Mouse (Mus musculus): ENCODE data around the gene Rabgap1l. TPM values are rescaled to one million over a fixed set of nuclear protein-coding genes. Genes with fewer than 3 reads are reported as not detected.
"Not testable (repeated sequence)": the region's sequence is repeated elsewhere in the genome, so short reads cannot be mapped to it uniquely, and the experiment has no call there.

Gene Rabgap1l
- polyA plus RNA-seq, 1 experiment from 2014 or later, result 10.1 TPM

GRCm38 (mm10) chr1:160297701-160298100 is 495.3 kb downstream of the Rabgap1l start:
- Histone ChIP-seq H3K4me1 (no peaks in the 10 kb centered on the region), H3K9me3 (replicated peaks) (no peaks in the 10 kb centered on the region), H3K4me3 (replicated peaks) (no peak overlapping the region), H3K36me3 (no peaks in the 10 kb centered on the region), H3K27me3 (no peaks in the 10 kb centered on the region), H3K9ac (no peak overlapping the region), H3K4me2 (no peak overlapping the region), H3K27ac (no peak overlapping the region)
- no peak for ATAC-seq (replicated peaks; ENCODE audit: low FRiP score)
- 83% methylated on average over 3 of the region's 3 CpGs for WGBS

DNA sequence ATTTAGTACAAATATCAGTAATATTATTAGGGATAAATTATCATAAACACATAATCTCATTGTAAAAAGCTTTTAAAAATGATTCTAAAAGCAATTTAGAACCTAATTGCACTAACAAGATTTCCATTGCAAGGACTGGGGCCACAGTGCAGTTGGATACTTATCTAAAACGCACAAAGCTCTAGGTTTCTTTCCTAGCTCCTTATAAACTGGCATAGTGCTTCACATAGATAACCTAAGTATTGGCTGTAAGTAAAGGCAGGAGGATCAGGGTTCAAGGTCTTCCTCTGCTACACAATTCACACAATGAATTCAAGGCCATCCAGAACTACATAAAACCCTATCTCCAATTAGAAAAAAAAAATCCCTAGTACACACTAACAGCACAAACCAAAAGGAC is 497.7 kb downstream of the Rabgap1l start:
- no peaks in the 10 kb centered on the region for H3K9me3 ChIP-seq (replicated peaks)
- no peak overlapping the region for H3K4me3 ChIP-seq (replicated peaks)
- H3K9ac ChIP-seq, result no peak overlapping the region
- H3K4me2 ChIP-seq, result no peak overlapping the region
- H3K4me1 ChIP-seq, result no peaks in the 10 kb centered on the region
- H3K27ac ChIP-seq, result no peak overlapping the region
- no peaks in the 10 kb centered on the region for H3K36me3 ChIP-seq
- no peak for ATAC-seq (replicated peaks; ENCODE audit: low FRiP score)
- no peaks in the 10 kb centered on the region for H3K27me3 ChIP-seq
- WGBS, result 79% methylated on average over 1 of the region's 1 CpGs

DNA sequence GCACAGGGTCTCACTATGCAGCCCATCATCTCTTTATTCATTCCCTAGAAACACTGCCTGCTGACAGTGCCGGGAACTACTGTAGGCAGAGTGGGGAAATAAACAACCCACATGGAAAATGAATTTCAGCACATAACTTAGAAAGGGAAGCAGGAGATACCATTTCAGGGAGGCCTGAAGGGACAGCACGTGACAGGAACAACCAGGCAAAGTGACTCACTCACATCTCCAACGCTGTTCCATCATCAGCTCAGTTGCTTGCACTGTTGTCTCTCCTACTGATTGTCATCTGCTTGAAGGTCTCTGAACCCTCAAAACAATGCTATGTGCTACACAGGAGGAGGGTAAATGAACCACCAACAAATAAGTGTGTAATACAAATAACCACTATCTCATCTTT is 499.5 kb downstream of the Rabgap1l start:
- Histone ChIP-seq H3K27ac (no peak overlapping the region), H3K36me3 (no peaks in the 10 kb centered on the region), H3K4me2 (no peak overlapping the region), H3K4me3 (replicated peaks) (no peak overlapping the region), H3K27me3 (no peaks in the 10 kb centered on the region), H3K4me1 (no peaks in the 10 kb centered on the region), H3K9ac (no peak overlapping the region), H3K9me3 (replicated peaks) (no peaks in the 10 kb centered on the region)
- WGBS, result 82% methylated on average over 3 of the region's 3 CpGs
- ATAC-seq (replicated peaks; ENCODE audit: low FRiP score), result no peak

GRCm38 (mm10) chr1:160292058-160292457 is 501.0 kb downstream of the Rabgap1l start:
- no peak overlapping the region for H3K27ac ChIP-seq
- H3K9me3 ChIP-seq (replicated peaks), result no peaks in the 10 kb centered on the region
- no peak for ATAC-seq (replicated peaks; ENCODE audit: low FRiP score)
- H3K36me3 ChIP-seq, result no peaks in the 10 kb centered on the region
- H3K4me1 ChIP-seq, result no peaks in the 10 kb centered on the region
- H3K9ac ChIP-seq, result no peak overlapping the region
- WGBS, result 92% methylated on average over 2 of the region's 2 CpGs
- H3K4me2 ChIP-seq, result no peak overlapping the region
- no peaks in the 10 kb centered on the region for H3K27me3 ChIP-seq
- no peak overlapping the region for H3K4me3 ChIP-seq (replicated peaks)

- H3K4me2 ChIP-seq, result no peak overlapping the region
- H3K4me1 ChIP-seq, result 0 out of 2 replicates have a peak, but pooled peaks cover 3% of the 10 kb centered on the region
- ATAC-seq (replicated peaks; ENCODE audit: low FRiP score), result no peak
- H3K9me3 ChIP-seq (replicated peaks), result no peaks in the 10 kb centered on the region
- H3K9ac ChIP-seq, result no peak overlapping the region
- no peaks in the 10 kb centered on the region for H3K27me3 ChIP-seq
- H3K27ac ChIP-seq, result no peak overlapping the region
- H3K4me3 ChIP-seq (replicated peaks), result no peak overlapping the region
- H3K36me3 ChIP-seq, result no peaks in the 10 kb centered on the region
- 73% methylated on average over 9 of the region's 9 CpGs for WGBS
Measured at GRCm38 (mm10) chr1:160290242-160290641, 502.8 kb downstream of the Rabgap1l start.

DNA sequence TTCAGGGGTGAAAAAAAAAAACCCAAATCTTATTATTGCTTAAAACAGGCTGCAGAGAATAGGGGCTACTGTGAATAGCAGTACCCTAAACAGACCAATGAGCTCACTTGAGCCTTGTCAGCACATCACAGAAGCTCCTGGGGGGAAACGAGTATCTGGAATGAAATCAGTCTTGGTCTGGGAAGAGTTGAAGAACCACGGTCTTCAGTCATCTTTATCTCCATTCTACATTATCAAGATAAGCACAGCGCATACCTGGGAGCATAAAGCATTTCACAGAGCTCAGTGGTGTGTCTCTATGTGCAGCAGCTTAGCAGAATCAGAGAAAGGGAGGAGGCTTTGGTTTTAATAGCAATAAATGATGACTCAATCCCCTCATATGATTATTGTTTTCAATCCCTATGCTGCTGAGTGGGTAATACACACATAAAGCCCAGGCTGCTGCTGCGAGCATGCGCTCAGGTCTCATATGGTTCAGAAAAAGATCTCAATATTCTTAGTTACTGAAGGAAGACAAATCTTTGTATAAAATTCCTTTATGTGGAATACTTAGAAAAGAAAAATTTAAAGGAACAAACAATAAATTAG is 505.9 kb downstream of the Rabgap1l start:
- Histone ChIP-seq H3K9ac (no peak overlapping the region), H3K4me1 (0 out of 2 replicates have a peak, but pooled peaks cover 3% of the 10 kb centered on the region), H3K27me3 (no peaks in the 10 kb centered on the region), H3K36me3 (no peaks in the 10 kb centered on the region), H3K4me2 (no peak overlapping the region), H3K4me3 (replicated peaks) (no peak overlapping the region), H3K27ac (no peak overlapping the region), H3K9me3 (replicated peaks) (no peaks in the 10 kb centered on the region)
- no peak for ATAC-seq (replicated peaks; ENCODE audit: low FRiP score)
- 69% methylated on average over 5 of the region's 5 CpGs for WGBS

DNA sequence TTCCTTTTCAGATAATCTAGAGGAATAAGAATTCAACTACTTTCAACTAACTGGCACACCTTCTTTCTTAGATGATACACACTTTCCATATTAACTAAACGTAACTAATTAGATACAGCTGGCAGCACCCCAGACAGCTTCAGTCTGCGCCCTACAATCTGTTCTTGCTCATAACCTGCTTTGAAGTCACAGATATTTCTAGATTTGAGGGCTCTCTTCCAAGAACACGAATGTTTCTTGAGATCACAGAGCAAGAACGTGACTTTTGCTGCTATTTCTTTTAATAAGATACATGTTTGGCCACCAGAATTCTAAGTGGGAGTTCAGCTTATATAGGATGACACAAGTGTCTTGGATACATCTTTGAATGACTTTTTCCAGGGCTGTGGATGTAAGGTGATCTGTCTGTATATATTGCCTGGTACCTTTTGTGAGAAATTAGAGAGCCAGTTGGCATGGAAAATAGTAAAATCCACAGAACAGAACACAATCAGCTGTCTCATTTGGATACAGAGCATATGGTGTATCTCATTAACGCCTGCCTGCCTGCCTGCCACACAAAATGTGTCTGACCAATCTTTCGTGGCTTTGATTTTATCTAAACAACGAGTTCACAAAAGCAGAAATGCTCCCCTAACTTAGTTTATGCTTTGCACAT is 506.5 kb downstream of the Rabgap1l start:
- H3K4me1 ChIP-seq, result 0 out of 2 replicates have a peak, but pooled peaks cover 3% of the 10 kb centered on the region

GRCm38 (mm10) chr1:160284241-160284640 is 508.8 kb downstream of the Rabgap1l start:
- Histone ChIP-seq H3K4me3 (replicated peaks) (no peak overlapping the region), H3K4me1 (0 out of 2 replicates have a peak, but pooled peaks cover 3% of the 10 kb centered on the region), H3K4me2 (no peak overlapping the region), H3K9ac (no peak overlapping the region), H3K27me3 (no peaks in the 10 kb centered on the region), H3K27ac (no peak overlapping the region), H3K36me3 (no peaks in the 10 kb centered on the region), H3K9me3 (replicated peaks) (no peaks in the 10 kb centered on the region)
- no peak for ATAC-seq (replicated peaks; ENCODE audit: low FRiP score)
- 70% methylated on average over 4 of the region's 4 CpGs for WGBS

More for the DNA sequence above, 506.5 kb downstream of the Rabgap1l start:
- Histone ChIP-seq H3K27me3 (no peaks in the 10 kb centered on the region), H3K9me3 (replicated peaks) (no peaks in the 10 kb centered on the region), H3K27ac (no peak overlapping the region), H3K4me3 (replicated peaks) (no peak overlapping the region), H3K36me3 (no peaks in the 10 kb centered on the region), H3K9ac (no peak overlapping the region), H3K4me2 (no peak overlapping the region)
- ATAC-seq (replicated peaks; ENCODE audit: low FRiP score), result no peak
- 53% methylated on average over 7 of the region's 7 CpGs for WGBS

- ATAC-seq (replicated peaks; ENCODE audit: low FRiP score); H3K36me3 ChIP-seq; H3K27me3 ChIP-seq; H3K4me2 ChIP-seq; H3K4me1 ChIP-seq; H3K4me3 ChIP-seq (replicated peaks); H3K9me3 ChIP-seq (replicated peaks); H3K27ac ChIP-seq; H3K9ac ChIP-seq: not testable (repeated sequence)
- WGBS, result 82% methylated on average over 2 of the region's 2 CpGs
Measured at GRCm38 (mm10) chr1:160282166-160282874, 510.7 kb downstream of the Rabgap1l start.

- WGBS, result 54% methylated on average over 3 of the region's 3 CpGs
- no peak for ATAC-seq (replicated peaks; ENCODE audit: low FRiP score)
- Histone ChIP-seq H3K4me3 (replicated peaks) (no peak overlapping the region), H3K4me2 (no peak overlapping the region), H3K27ac (no peak overlapping the region), H3K36me3 (no peaks in the 10 kb centered on the region), H3K4me1 (0 out of 2 replicates have a peak, but pooled peaks cover under 1% of the 10 kb centered on the region), H3K9ac (no peak overlapping the region), H3K27me3 (no peaks in the 10 kb centered on the region), H3K9me3 (replicated peaks) (no peaks in the 10 kb centered on the region)
Measured at GRCm38 (mm10) chr1:160281337-160282084, 511.5 kb downstream of the Rabgap1l start.

DNA sequence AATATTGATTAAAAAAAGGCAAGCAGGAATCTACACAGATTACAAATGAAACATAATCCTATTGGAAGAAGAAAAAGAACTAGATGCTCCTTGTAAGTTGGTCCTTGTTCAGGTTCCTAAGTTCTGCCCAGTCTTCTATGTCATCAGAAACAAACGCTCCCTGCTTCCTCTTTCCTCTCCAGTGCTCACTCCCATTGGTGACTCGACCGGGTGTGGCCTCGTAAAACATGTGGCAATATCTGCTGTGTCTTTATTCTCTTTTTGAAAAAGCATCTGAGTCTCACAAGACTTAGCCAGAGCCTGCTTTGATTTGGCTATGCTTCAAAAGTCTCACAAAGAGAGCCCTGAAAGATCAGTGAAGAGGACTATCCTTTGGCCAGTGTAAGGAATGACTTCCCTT is 512.4 kb downstream of the Rabgap1l start:
- no peak overlapping the region for H3K4me3 ChIP-seq (replicated peaks)
- no peaks in the 10 kb centered on the region for H3K9me3 ChIP-seq (replicated peaks)
- H3K36me3 ChIP-seq, result no peaks in the 10 kb centered on the region
- H3K4me2 ChIP-seq, result no peak overlapping the region
- no peaks in the 10 kb centered on the region for H3K27me3 ChIP-seq
- no peaks in the 10 kb centered on the region for H3K4me1 ChIP-seq
- ATAC-seq (replicated peaks; ENCODE audit: low FRiP score), result no peak
- no peak overlapping the region for H3K9ac ChIP-seq
- WGBS, result 74% methylated on average over 4 of the region's 4 CpGs
- H3K27ac ChIP-seq, result no peak overlapping the region
